Mouse (Mus musculus) midbrain, postnatal 0 days (tissue): ENCODE measurements around the gene Lpo. TPM values are rescaled to one million over a fixed set of nuclear protein-coding genes. Genes with fewer than 3 reads are reported as not detected.

Experiments
- ATAC-seq: fragments of 200-750 bp; cut with Nextera tagmentation; 2 replicates; pipeline ENCODE4 v1.8.0; 2017; ENCODE audit warnings: moderate number of reproducible peaks, mild to moderate bottlenecking, moderate TSS enrichment, moderate library complexity; ENCODE audit not compliant: low FRiP score
- DNase-seq: peaks from one replicate; pipeline ENCODE4 v3.0.0-alpha.2; 2015; ENCODE audit warnings: low spot score
- H3K27ac ChIP-seq: fragments of 300-500 bp; sonication (generic); 2 replicates; pipeline ENCODE4 v1.5.1; 2014; ENCODE audit warnings: low read depth, mild to moderate bottlenecking, low read length, mixed read lengths
- H3K27me3 ChIP-seq: fragments of 300-500 bp; sonication (generic); 2 replicates; pipeline ENCODE4 v1.6.1; 2014; ENCODE audit warnings: low read length, control low read depth, mixed read lengths; ENCODE audit not compliant: insufficient read depth
- H3K36me3 ChIP-seq: fragments of 300-500 bp; sonication (generic); 2 replicates; pipeline ENCODE4 v1.6.1; 2014; ENCODE audit warnings: low read length, control low read depth, mixed read lengths; ENCODE audit not compliant: insufficient read depth
- H3K4me1 ChIP-seq: fragments of 300-500 bp; sonication (generic); 2 replicates; pipeline ENCODE4 v1.6.1; 2014; ENCODE audit warnings: mild to moderate bottlenecking, control low read depth, antibody characterized with exemption, low read length, mixed read lengths; ENCODE audit not compliant: insufficient read depth
- H3K4me2 ChIP-seq: fragments of 300-500 bp; sonication (generic); 2 replicates; pipeline ENCODE4 v1.6.1; 2014; ENCODE audit warnings: low read depth, mild to moderate bottlenecking, low read length, mixed read lengths; ENCODE audit not compliant: poor library complexity, severe bottlenecking
- H3K4me3 ChIP-seq: fragments of 300-500 bp; sonication (generic); 2 replicates; pipeline ENCODE4 v1.5.1; 2014; ENCODE audit warnings: low read depth, mild to moderate bottlenecking, low read length, moderate library complexity
- H3K9ac ChIP-seq: fragments of 300-500 bp; sonication (generic); replicated peaks from 2 replicates; pipeline ENCODE4 v1.6.1; 2014; ENCODE audit warnings: mild to moderate bottlenecking, low read length, moderate library complexity, mixed read lengths; ENCODE audit not compliant: poor library complexity, severe bottlenecking
- H3K9me3 ChIP-seq: fragments of 300-500 bp; sonication (generic); 2 replicates; pipeline ENCODE4 v1.6.1; 2016; ENCODE audit warnings: low read length, control low read depth
- CTCF ChIP-seq: IDR thresholded peaks from 2 replicates; pipeline ENCODE4 v1.5.1; 2016; ENCODE audit warnings: antibody characterized with exemption, mild to moderate bottlenecking
- WGBS: fragments of 180-500 bp; shearing (Covaris S2); extraction: QIAGEN DNeasy Blood & Tissue Kit; methylation state at CpG from one replicate; pipeline ENCODE4 v1.1.7; 2014; 5-methylcytosine and 5-hydroxymethylcytosine counted together
- polyA plus RNA-seq: library from polyadenylated mRNA; unstranded; fragments of >200 nt; fragmentation: Nextera tagmentation; extraction: Ambion mirVana; gene quantifications from 2 replicates; pipeline ENCODE4 v1.2.1, GENCODE M21; 2015
- total RNA-seq: library from RNA; depleted of rRNA; stranded (reverse); fragments of >200 nt; gene quantifications from 2 replicates; pipeline ENCODE4 v1.2.3, GENCODE M21; 2014

Gene Lpo
- total and polyA plus RNA-seq, 2 experiments from 2014 or later: 2.5 to 3.8 TPM

DNA sequence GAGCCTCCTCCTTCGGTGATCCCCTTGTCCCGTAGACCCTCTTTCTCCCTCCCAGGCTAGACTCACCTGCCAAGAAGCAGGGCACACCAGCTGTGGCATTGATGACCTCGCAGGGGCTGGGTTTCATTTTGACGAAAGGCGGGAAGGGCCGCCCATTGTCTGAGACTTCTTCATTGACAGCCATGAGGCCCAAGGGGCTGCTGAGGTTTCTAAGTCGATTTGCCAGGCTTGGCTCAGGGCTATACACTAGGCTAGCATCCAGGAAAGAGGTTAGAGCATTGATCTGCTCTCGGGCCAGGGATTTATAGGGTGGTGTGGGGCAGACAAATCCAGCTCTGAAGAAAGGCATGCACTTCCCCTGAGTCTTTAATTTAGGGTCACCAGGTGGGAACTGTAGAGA is 13.3 kb downstream of the Lpo start:
- H3K9ac ChIP-seq: no peak overlapping the region
- no peaks in the 10 kb centered on the region for H3K9me3 ChIP-seq
- H3K4me3 ChIP-seq: no peak overlapping the region
- H3K36me3 ChIP-seq: no peaks in the 10 kb centered on the region
- ATAC-seq (no peak), DNase-seq (peak; percentile 12)
- 51% methylated on average over 8 of the region's 8 CpGs for WGBS
- no peak overlapping the region for H3K27ac ChIP-seq
- H3K4me2 ChIP-seq: no peak overlapping the region
- no peak for TF ChIP-seq CTCF
- H3K27me3 ChIP-seq: no peaks in the 10 kb centered on the region
- peaks cover 9% of the 10 kb centered on the region for H3K4me1 ChIP-seq

DNA sequence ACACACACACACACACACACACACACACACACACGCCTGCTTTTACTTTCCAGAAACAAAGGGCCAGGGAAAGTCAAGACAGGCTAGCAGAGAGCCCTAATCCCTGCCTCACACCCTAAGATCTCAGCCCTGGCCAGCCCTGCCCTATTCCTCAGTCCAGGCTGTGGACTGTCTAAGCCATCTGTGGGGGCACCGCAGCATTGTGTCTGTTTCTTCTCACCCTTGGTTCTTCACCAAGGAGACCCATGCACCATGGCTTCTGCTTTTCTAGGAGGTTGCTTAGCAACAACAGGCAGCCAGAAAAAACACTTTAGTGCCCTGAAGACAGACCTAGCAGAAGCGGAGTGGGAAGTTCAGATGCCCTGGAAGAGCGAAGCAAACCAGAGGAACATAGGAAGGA is 16.7 kb downstream of the Lpo start:
- H3K4me1 ChIP-seq: peaks cover 4% of the 10 kb centered on the region
- H3K27ac ChIP-seq: peak overlapping the region; percentile 62
- WGBS: 30% methylated on average over 4 of the region's 4 CpGs
- no peak for TF ChIP-seq CTCF
- no peak overlapping the region for H3K4me2 ChIP-seq
- ATAC-seq (no peak), DNase-seq (peak; percentile 57)
- no peak overlapping the region for H3K9ac ChIP-seq
- no peaks in the 10 kb centered on the region for H3K27me3 ChIP-seq
- no peaks in the 10 kb centered on the region for H3K9me3 ChIP-seq
- H3K4me3 ChIP-seq: no peak overlapping the region
- no peaks in the 10 kb centered on the region for H3K36me3 ChIP-seq

DNA sequence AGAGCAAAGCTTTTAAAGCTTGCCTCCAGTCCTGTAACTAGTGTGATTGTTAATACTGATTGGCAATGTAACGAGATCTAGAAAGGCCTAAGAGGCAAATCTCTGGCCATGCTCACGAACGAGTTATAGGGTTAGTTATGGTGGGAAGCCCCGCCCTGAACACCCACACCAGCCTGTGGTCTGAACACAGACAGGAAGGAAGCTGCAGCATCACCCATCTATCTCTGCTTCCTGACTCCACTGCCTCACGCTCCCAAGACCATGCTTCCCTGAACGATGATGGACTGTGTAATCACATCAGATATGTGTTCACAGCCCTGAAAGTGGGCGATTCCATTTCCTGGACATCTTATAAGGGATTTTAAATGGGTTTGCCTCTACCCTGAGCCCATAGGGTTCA is 19.9 kb downstream of the Lpo start:
- H3K27me3 ChIP-seq: no peaks in the 10 kb centered on the region
- no peak overlapping the region for H3K9ac ChIP-seq
- 86% methylated on average over 7 of the region's 7 CpGs for WGBS
- no peaks in the 10 kb centered on the region for H3K9me3 ChIP-seq
- H3K4me3 ChIP-seq: no peak overlapping the region
- DNase-seq: no peak
- H3K27ac ChIP-seq: no peak overlapping the region
- TF ChIP-seq CTCF: no peak
- no peak for ATAC-seq
- no peaks in the 10 kb centered on the region for H3K36me3 ChIP-seq
- H3K4me1 ChIP-seq: peaks cover 4% of the 10 kb centered on the region; the same call in 1 of the 2 replicates
- no peak overlapping the region for H3K4me2 ChIP-seq

DNA sequence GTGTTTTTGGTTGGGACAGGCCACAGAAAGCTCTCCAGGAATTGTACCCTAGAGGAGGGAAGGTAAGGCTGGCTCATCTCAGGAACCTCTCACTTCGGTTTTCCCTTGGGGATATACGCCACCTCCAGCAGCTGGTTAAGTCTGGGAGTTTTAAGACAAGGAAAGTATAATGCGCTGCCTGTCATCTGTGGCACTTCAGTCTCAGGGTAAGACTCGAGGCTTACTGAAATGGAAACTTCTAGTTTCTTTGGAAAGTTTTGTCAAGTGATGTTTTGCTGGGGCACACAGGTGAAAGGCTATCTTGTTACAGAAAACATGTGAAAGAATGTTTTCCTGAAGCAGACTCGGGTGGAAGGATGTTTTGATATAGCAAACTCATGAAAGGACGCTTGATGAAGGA is 20.7 kb downstream of the Lpo start:
- WGBS: 85% methylated on average over 6 of the region's 6 CpGs
- H3K4me3 ChIP-seq: no peak overlapping the region
- no peak overlapping the region for H3K9ac ChIP-seq
- peaks cover 4% of the 10 kb centered on the region; the same call in 1 of the 2 replicates for H3K4me1 ChIP-seq
- H3K36me3 ChIP-seq: no peaks in the 10 kb centered on the region
- H3K27ac ChIP-seq: no peak overlapping the region
- no peaks in the 10 kb centered on the region for H3K9me3 ChIP-seq
- H3K27me3 ChIP-seq: no peaks in the 10 kb centered on the region
- no peak for TF ChIP-seq CTCF
- ATAC-seq (no peak), DNase-seq (no peak)
- no peak overlapping the region for H3K4me2 ChIP-seq

DNA sequence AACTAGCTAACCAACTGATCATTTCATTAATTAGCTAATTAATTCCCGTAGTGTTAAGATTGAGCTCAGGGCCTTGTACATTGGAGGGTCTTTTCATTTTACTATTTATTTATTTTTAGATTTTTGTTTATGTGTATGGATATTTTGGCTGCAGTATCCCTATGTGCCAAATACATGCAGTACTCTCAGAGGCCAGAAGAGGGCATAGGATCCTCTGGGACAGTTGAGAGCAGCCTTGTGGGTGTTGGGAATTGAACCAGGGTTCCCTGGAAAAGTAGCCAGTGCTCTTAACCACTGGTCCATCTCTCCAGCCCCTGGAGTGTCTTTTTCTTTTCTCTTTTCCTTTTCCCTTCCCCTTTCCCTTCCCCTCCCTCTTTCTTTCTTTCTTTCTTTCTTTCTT is 22.6 kb downstream of the Lpo start:
- H3K4me1 ChIP-seq: no peaks in the 10 kb centered on the region
- ATAC-seq (no peak), DNase-seq (no peak)
- no peaks in the 10 kb centered on the region for H3K27me3 ChIP-seq
- TF ChIP-seq CTCF: peak; percentile 47
- no peaks in the 10 kb centered on the region for H3K9me3 ChIP-seq
- WGBS: 73% methylated on average over 1 of the region's 1 CpGs
- H3K4me2 ChIP-seq: no peak overlapping the region
- no peaks in the 10 kb centered on the region for H3K36me3 ChIP-seq
- H3K27ac ChIP-seq: no peak overlapping the region
- no peak overlapping the region for H3K9ac ChIP-seq
- H3K4me3 ChIP-seq: no peak overlapping the region

DNA sequence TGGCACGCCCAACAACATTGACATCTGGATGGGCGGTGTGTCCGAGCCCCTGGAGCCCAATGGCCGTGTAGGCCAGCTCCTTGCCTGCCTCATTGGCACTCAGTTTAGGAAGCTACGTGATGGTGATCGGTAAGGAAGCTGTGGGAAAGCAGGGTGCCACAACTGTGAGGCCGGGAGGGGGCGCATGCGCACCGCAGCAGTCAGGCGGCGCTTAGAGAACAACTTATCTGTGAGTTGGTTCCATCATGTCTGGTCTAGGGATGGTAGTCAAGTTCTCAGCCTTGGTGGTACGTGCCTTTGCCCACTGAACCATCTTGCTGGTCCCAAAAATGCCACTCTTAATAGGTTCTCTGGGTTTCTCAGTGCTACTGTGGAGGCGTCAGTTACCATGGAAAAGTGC is 25.5 kb downstream of the Lpo start:
- DNase-seq (peak; percentile 20), ATAC-seq (no peak)
- 50% methylated on average over 14 of the region's 14 CpGs for WGBS
- H3K4me3 ChIP-seq: no peak overlapping the region
- no peak overlapping the region for H3K27ac ChIP-seq
- no peak overlapping the region for H3K9ac ChIP-seq
- H3K9me3 ChIP-seq: no peaks in the 10 kb centered on the region
- TF ChIP-seq CTCF: peak; percentile 65
- H3K4me1 ChIP-seq: no peaks in the 10 kb centered on the region
- H3K27me3 ChIP-seq: no peaks in the 10 kb centered on the region
- no peak overlapping the region for H3K4me2 ChIP-seq
- no peaks in the 10 kb centered on the region for H3K36me3 ChIP-seq
